Mouse (Mus musculus) CD4-positive helper T cell, adult 2 months (primary cell): ENCODE results near the gene Slbp.

Experiments
- DNase-seq: peaks from one replicate; pipeline ENCODE4 v3.0.0-alpha.2; 2012; ENCODE audit warnings: low read depth, missing footprints, low spot score

Slbp gene

GRCm38 (mm10) chr5:33629301-33629987 is 22.9 kb downstream of the Slbp start, which contains the start of the genes Fam53a and Gm9903:
Gene Fam53a (minus strand): TSS chr5:33629635.
Gene Gm9903 (plus strand): TSS chr5:33629925.
- peak; percentile 99 for DNase-seq

GRCm38 (mm10) chr5:33628820-33629300 is 23.5 kb downstream of the Slbp start:
- DNase-seq = peak; percentile 83

GRCm38 (mm10) chr5:33627968-33628367 is 24.4 kb downstream of the Slbp start:
- DNase-seq = peak; percentile 42

GRCm38 (mm10) chr5:33623766-33624165 is 28.6 kb downstream of the Slbp start:
- DNase-seq = no peak

- DNase-seq = no peak
Measured at GRCm38 (mm10) chr5:33622671-33623070, 29.7 kb downstream of the Slbp start.

- DNase-seq = no peak
Measured at GRCm38 (mm10) chr5:33614391-33614790, 38.0 kb downstream of the Slbp start.

- no peak for DNase-seq
Measured at GRCm38 (mm10) chr5:33611795-33612194, 40.6 kb downstream of the Slbp start.

- no peak for DNase-seq
Measured at GRCm38 (mm10) chr5:33609226-33609625, 43.1 kb downstream of the Slbp start.

- DNase-seq = no peak
Measured at GRCm38 (mm10) chr5:33607434-33607833, 44.9 kb downstream of the Slbp start.

GRCm38 (mm10) chr5:33606631-33607030 is 45.7 kb downstream of the Slbp start:
- DNase-seq = no peak

GRCm38 (mm10) chr5:33605314-33605713 is 47.1 kb downstream of the Slbp start:
- no peak for DNase-seq

- no peak for DNase-seq
Measured at GRCm38 (mm10) chr5:33593620-33594019, 58.8 kb downstream of the Slbp start.

GRCm38 (mm10) chr5:33589221-33589888 is 63.0 kb downstream of the Slbp start:
- peak; percentile 73 for DNase-seq

- no peak for DNase-seq
Measured at GRCm38 (mm10) chr5:33588066-33588465, 64.3 kb downstream of the Slbp start.

- no peak for DNase-seq
Measured at GRCm38 (mm10) chr5:33587498-33588058, 64.8 kb downstream of the Slbp start.
